ENCODE assay signal across 16 mouse cellular contexts in genomic region chr3:147387077-147387476, GRCm38 (mm10).
"Had no signal": no experiment of that assay in that cellular context is flagged by ENCODE, and none has a peak within 500 bp of the region (broad histone marks: within the 10 kb centered on the region; RNA-seq: fewer than 3 reads in every experiment).

No protein-coding gene starts in this region.

- H3K9me3 ChIP-seq: neural tube, embryonic 13.5 days; neural tube, embryonic 15.5 days; stomach, embryonic 15.5 days had no signal

- H3K4me2 ChIP-seq: neural tube, embryonic 13.5 days; neural tube, embryonic 15.5 days; stomach, embryonic 15.5 days had no signal

- H3K27ac ChIP-seq: neural tube, embryonic 13.5 days; neural tube, embryonic 15.5 days; stomach, embryonic 15.5 days; stomach, postnatal 0 days had no signal

- DNase-seq: retina, postnatal 1 day; right cerebral cortex, adult 18-20 months; right cerebral cortex, postnatal 14 days; right cerebral cortex, postnatal 25 days; right cerebral cortex, postnatal 4 days; spleen, adult 18-20 months; thymus, adult 18-20 months; thymus, adult 2 months; thymus, postnatal 14 days; thymus, postnatal 25 days; thymus, postnatal 36 days; thymus, postnatal 4 days had no signal

- H3K36me3 ChIP-seq: neural tube, embryonic 13.5 days; neural tube, embryonic 15.5 days; stomach, embryonic 15.5 days had no signal

- H3K9ac ChIP-seq: neural tube, embryonic 13.5 days; neural tube, embryonic 15.5 days; stomach, embryonic 15.5 days had no signal

- H3K27me3 ChIP-seq: neural tube, embryonic 13.5 days; neural tube, embryonic 15.5 days; stomach, embryonic 15.5 days had no signal

- H3K4me3 ChIP-seq: neural tube, embryonic 13.5 days; neural tube, embryonic 15.5 days; stomach, embryonic 15.5 days had no signal

- H3K4me1 ChIP-seq: neural tube, embryonic 13.5 days; neural tube, embryonic 15.5 days; stomach, embryonic 15.5 days had no signal
